Mouse (Mus musculus) telencephalon, adult 2 months (tissue): Measurements from ENCODE around the gene Hipk1.

Experiments used
- DNase-seq: peaks from one replicate; pipeline ENCODE4 v3.0.0-alpha.2; 2011; ENCODE audit warnings: low read depth, low spot score

Gene Hipk1

DNA sequence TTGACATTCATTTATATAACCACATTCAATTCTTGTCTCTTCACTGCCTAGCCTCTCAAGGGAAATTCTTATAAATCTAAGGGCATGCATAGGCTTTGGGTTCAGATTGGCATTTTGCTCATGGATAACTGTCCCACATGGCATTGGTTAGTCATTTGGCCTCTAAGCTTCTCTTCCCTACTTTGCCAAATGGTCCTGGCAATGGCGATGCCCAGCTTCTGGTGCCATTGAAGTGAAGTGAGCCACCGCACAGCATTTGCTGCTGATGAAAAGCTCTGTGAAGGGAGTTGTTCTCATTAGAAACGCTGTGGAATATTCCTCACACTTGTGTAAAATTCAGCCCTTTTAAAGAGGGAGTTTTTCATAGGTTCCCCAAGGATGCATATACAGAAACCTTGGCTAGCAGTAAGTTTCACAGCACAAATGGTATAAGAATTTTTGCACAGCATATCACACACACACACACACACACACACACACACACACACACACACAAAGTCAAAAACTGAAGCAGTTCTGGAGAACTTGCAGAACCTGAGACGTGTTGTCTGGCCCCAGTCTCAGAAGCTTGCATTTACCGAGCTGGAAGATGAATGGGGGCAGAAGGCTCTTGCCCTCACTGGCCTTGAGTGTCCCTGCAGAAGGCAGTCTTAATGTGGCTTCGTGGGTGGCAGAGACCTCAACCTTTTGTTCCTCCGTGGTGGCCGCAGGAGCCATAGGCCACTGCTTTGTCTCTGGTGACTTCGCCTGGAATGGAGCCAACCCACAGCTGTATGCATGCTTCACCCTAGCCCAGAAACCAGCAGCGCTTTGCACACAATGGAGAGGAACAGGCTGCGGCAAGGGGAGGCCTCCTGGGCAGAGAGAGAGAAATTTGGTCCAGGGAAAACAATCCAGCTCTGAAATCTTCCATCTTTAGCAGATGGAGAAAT lies 75.3 kb downstream of the Hipk1 start:
- DNase-seq, result no peak

DNA sequence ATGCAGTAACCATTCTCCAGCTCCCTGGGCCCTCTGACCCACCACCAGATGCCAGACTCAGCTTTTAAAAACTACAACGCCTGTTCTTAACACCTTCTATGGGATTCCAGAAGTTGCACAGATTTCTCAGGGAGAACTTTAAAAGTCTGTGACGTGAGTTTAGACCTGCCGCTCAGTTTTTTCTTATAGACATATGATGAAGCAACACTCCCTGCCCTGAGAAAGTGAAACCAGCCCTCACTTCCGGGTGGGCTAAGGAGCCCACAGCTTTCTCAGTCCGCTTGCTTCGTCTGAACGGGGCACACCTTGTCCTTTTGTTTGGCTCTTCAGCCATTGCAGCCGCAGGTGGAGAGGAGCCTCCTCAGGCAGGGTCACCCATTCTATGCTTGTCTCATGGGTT lies 76.4 kb downstream of the Hipk1 start:
- DNase-seq, result no peak

DNA sequence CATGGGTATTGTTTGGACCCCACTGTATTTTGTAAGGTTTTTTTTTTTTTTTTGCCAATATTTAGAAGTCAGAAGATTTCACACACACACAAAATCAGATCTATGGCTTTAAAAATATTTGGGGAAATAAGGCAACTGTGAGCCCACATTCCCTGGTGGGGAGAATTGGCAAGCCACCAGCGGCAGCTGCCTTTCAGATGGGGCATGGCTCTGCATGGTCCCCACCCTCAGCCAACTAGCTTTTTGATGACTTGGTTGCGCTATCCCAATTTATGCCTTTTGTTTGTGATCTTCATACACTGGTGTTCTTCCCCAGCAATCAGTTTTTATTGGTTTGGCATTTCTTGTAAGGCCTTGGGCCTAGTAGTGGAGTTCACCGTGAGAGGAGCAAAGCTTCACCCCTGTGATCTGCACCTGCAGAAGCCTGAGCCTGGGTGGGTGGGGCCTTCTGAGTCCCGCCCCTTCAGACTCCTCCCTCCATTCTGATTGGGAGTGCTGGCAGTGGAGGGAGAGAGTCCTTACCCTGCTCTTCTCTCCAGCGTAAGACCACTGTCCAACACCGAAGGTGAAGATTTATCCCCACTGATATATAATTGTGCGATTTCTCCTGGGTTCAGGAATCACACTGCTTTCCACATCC lies 77.0 kb downstream of the Hipk1 start:
- no peak for DNase-seq

- DNase-seq, result no peak
These were observed 79.2 kb downstream of the Hipk1 start for GRCm38 (mm10) chr3:103712196-103712595.

DNA sequence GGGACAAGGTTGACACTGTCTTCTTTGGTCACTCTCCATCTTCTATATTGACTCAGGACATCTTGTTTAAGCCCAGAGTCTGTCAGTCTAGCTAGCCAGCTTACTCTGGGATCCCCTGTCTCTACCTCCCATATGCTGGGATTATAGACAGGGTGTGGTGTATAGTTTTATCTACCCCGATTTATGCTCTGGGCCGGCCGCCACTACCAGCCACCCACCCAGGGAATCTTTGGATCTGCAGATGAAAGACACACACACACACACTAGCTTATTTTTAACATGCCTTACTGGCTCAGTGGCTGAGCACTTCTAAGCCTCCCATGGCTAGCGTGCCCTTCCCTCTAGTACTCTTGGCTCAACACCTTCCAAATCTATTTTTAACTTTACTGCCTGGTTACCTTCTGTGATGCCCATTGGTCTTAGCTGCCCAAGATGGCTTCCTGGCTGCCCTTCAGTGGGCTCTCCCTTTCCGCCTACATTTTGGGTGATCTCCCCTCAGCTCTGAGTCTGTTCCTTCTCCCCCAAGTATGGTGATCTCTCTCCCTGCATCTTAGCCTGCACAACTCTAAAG lies 81.8 kb downstream of the Hipk1 start:
- DNase-seq, result no peak

DNA sequence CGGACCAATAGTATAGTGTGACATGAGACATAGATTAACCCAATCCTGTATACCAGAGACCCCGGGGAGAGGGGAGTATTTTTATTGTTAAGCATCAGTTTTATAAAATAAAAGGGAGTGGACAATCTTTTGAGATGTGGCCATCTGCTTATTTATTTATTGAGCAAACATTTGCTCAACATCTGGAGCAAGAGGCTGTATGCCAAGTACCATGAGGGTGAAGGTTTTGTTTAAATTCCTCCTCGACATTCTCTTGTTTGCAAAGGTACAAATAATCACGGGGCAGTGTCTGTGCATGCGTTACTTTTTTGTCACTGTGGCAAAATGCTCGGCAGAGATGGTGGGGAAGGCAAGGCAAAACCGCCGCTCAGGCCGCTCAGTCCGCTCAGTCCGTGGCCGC lies 85.9 kb downstream of the Hipk1 start:
- no peak for DNase-seq

DNA sequence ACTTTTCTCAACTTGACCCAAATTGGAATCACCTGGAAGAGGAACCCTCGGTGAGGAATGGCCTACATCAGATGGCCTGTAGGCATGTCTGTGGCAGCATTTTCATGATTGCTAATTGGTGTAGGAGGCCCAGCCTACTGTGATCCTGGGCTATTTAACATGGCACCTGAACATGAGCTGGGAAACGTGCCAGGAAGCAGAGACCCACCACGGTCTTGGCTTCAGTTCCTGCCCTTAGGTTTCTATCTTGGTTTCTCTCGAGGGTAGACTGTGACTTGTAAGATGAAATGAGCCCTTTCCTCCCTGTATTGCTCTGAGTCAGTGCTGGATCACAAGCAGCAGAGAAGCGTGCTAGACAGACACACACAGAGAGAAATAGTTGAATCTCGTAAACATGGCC lies 86.7 kb downstream of the Hipk1 start:
- no peak for DNase-seq

GRCm38 (mm10) chr3:103696388-103696925 lies 94.9 kb downstream of the Hipk1 start:
- DNase-seq, result no peak

DNA sequence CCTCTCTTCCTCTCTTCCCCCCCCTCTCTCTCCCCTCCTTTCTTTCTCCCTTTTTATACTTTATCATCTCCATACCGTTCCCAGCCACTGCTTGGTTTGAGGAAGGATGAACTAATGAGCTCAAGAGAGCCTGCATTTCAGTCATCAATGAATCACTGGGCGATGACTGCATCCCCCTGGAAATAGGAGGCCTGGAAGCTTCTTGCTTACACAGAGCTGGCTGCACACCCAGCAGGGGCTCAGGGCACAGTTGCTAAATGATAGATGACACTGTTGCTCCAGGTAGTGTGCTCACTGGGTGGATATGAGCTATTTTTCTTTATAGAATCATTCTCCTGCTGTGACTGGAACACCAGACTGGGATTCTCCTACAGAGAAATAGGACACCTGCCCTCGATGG lies 95.8 kb downstream of the Hipk1 start:
- DNase-seq, result no peak

- no peak for DNase-seq
These were observed 100.9 kb downstream of the Hipk1 start for GRCm38 (mm10) chr3:103690506-103690905.
